Mouse (Mus musculus): ENCODE measurements at regions not wholly inside any gene's neighbourhood (a gene's known extent, or its start where the extent isn't known, plus 50 kb on each side); places are given as distances from the start of the nearest gene placed in this dataset.

DNA sequence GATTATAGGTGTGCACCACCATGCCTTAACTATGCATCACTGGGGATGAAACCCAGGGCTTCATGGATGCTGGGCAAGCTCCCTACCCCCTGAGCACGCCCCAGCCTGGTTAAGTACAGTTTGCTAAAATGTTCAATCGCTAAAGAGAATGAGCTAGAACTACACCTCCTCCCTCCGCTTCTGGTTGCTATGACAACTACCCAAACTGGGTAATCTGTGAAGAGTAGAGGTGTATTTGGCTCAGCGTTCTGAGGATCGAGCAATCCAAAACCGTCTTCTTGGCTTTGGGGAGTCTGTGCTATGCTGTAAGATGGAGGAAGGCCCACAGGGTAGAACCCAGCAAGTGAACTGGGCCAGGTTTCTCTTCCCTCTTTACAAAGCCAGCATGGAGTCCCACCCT lies 78.8 kb downstream of the Skor1 start:
- no peak for ATAC-seq (ENCODE audit: low read depth)
- Histone ChIP-seq H3K9me3 (ENCODE audit: control insufficient read depth, low read length) (no peaks in the 10 kb centered on the region), H3K4me3 (ENCODE audit: low read depth, low read length) (no peak overlapping the region), H3K36me3 (ENCODE audit: control insufficient read depth, insufficient read depth, low read length) (no peaks in the 10 kb centered on the region), H3K27me3 (ENCODE audit: control insufficient read depth, insufficient read depth, low read length) (no peaks in the 10 kb centered on the region), H3K4me1 (ENCODE audit: control insufficient read depth, insufficient read depth, low read length) (0 out of 2 replicates have a peak, but pooled peaks cover 2% of the 10 kb centered on the region), H3K27ac (ENCODE audit: low read depth, low read length) (no peak overlapping the region), H3K9ac (replicated peaks; ENCODE audit: low read depth, low read length) (no peak overlapping the region), H3K4me2 (ENCODE audit: low read depth, low read length) (no peak overlapping the region)
- WGBS: 82% methylated on average over 6 of the region's 6 CpGs

DNA sequence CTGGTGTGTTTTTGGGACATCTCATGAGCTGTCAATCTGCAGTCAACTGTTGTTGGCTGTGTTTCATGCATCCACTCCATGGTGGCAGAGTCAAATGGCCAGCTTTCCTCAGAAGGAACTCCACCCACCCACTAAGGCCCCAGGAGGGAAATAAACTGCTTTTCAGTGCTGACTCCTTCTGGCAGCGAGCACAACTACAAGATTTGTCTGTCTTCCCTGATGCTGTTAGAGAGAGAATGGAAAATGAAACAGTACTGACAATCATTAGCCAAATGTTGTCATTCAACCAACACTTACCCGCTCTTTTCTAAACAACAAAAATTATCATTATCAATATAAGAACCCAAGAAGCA lies 79.3 kb upstream of the Pias1 start:
- ATAC-seq (ENCODE audit: low read depth): no peak
- no peak overlapping the region for H3K9ac ChIP-seq (replicated peaks; ENCODE audit: low read depth, low read length)
- H3K36me3 ChIP-seq (ENCODE audit: control insufficient read depth, insufficient read depth, low read length): no peaks in the 10 kb centered on the region
- H3K9me3 ChIP-seq (ENCODE audit: control insufficient read depth, low read length): peaks cover 4% of the 10 kb centered on the region; the same call in 1 of the 2 replicates
- no peak overlapping the region for H3K27ac ChIP-seq (ENCODE audit: low read depth, low read length)
- H3K4me2 ChIP-seq (ENCODE audit: low read depth, low read length): no peak overlapping the region
- H3K4me1 ChIP-seq (ENCODE audit: control insufficient read depth, insufficient read depth, low read length): no peaks in the 10 kb centered on the region
- no peak overlapping the region for H3K4me3 ChIP-seq (ENCODE audit: low read depth, low read length)
- H3K27me3 ChIP-seq (ENCODE audit: control insufficient read depth, insufficient read depth, low read length): no peaks in the 10 kb centered on the region
- 71% methylated on average over 2 of the region's 2 CpGs for WGBS

DNA sequence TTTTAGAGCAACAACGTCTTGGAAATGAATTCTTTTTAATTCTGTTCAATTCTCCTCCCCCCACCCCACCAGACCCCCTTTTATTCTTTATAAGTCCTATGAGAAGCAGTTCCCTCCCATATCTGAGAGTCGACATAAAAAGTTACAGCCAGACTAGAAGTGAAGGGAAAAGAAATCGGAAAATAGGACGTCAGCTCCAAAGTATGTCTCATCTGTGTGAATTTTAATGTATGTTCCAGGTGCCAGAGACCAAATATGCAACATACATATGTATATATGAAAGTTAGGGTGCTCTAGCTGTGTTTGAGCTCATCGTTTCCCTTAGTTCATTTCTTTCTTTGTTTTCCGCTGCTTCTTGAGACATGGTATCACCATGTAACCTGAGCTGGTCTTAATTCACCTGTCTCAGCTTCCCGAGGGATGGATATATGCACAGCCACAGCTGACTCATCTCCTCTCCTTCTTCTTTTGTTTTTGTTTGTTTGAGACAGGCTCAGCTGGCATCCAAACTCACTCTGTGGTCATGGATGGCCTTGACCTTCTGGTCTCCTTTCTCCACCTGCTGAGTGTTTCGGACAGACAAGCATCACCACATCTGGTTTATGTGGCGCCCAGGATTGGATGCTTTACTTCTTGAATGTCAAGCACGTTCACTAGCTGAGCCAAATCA lies 78.8 kb upstream of the Pias1 start:
- Histone ChIP-seq H3K27ac (ENCODE audit: low read depth, low read length) (no peak overlapping the region), H3K36me3 (ENCODE audit: control insufficient read depth, insufficient read depth, low read length) (no peaks in the 10 kb centered on the region), H3K4me2 (ENCODE audit: low read depth, low read length) (no peak overlapping the region), H3K27me3 (ENCODE audit: control insufficient read depth, insufficient read depth, low read length) (no peaks in the 10 kb centered on the region), H3K4me1 (ENCODE audit: control insufficient read depth, insufficient read depth, low read length) (no peaks in the 10 kb centered on the region), H3K9ac (replicated peaks; ENCODE audit: low read depth, low read length) (no peak overlapping the region), H3K4me3 (ENCODE audit: low read depth, low read length) (no peak overlapping the region), H3K9me3 (ENCODE audit: control insufficient read depth, low read length) (peaks cover 4% of the 10 kb centered on the region; the same call in 1 of the 2 replicates)
- ATAC-seq (ENCODE audit: low read depth): no peak
- 86% methylated on average over 10 of the region's 10 CpGs for WGBS

DNA sequence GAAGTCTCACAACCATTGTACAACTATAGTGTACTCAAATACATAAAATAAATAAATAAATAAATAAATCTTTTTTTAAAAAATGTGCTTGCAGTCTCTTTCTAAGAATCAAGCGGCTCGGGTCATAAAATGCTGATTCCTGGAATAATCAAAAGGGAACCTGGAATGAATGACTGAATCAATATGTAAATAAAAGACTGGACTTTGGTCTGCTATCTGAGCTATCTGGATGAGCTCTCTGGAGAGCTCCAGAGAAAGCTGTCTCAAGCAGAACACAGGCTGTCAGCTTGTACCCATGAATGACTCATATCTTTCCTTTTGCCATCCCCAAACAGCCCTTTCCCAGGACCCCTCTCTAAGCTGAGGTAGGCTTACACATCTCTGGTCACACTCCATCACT lies 75.8 kb upstream of the Pias1 start:
- Histone ChIP-seq H3K4me1 (ENCODE audit: control insufficient read depth, insufficient read depth, low read length) (peaks cover 7% of the 10 kb centered on the region), H3K9me3 (ENCODE audit: control insufficient read depth, low read length) (peaks cover 4% of the 10 kb centered on the region; the same call in 1 of the 2 replicates), H3K27ac (ENCODE audit: low read depth, low read length) (no peak overlapping the region), H3K9ac (replicated peaks; ENCODE audit: low read depth, low read length) (no peak overlapping the region), H3K36me3 (ENCODE audit: control insufficient read depth, insufficient read depth, low read length) (no peaks in the 10 kb centered on the region), H3K27me3 (ENCODE audit: control insufficient read depth, insufficient read depth, low read length) (no peaks in the 10 kb centered on the region), H3K4me2 (ENCODE audit: low read depth, low read length) (no peak overlapping the region), H3K4me3 (ENCODE audit: low read depth, low read length) (no peak overlapping the region)
- ATAC-seq (ENCODE audit: low read depth): no peak
- WGBS: 94% methylated on average over 2 of the region's 2 CpGs

DNA sequence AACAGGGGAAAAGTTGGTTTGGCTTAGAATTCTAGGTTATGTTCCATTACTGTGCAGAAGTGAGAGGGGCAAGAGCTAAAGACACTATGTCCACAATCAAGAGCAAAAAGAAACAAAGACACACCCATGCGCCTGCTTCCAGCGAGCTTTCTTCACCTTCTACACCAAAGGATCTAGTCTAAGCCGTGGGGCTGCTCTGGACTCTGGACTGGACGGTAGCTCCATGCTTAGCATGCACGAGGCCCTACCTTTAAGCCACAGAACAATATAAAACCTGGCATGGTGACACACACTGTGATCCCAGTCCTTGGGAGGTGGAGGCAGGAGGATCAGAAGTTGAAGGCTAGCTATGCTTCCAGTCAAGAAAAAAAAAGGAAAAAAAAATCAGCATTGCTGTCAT lies 73.0 kb upstream of the Pias1 start:
- Histone ChIP-seq H3K36me3 (ENCODE audit: control insufficient read depth, insufficient read depth, low read length) (no peaks in the 10 kb centered on the region), H3K4me3 (ENCODE audit: low read depth, low read length) (no peak overlapping the region), H3K4me1 (ENCODE audit: control insufficient read depth, insufficient read depth, low read length) (peaks cover 7% of the 10 kb centered on the region), H3K9ac (replicated peaks; ENCODE audit: low read depth, low read length) (no peak overlapping the region), H3K27ac (ENCODE audit: low read depth, low read length) (no peak overlapping the region), H3K9me3 (ENCODE audit: control insufficient read depth, low read length) (peaks cover 4% of the 10 kb centered on the region; the same call in 1 of the 2 replicates), H3K27me3 (ENCODE audit: control insufficient read depth, insufficient read depth, low read length) (no peaks in the 10 kb centered on the region), H3K4me2 (ENCODE audit: low read depth, low read length) (no peak overlapping the region)
- WGBS: 92% methylated on average over 5 of the region's 5 CpGs
- no peak for ATAC-seq (ENCODE audit: low read depth)

DNA sequence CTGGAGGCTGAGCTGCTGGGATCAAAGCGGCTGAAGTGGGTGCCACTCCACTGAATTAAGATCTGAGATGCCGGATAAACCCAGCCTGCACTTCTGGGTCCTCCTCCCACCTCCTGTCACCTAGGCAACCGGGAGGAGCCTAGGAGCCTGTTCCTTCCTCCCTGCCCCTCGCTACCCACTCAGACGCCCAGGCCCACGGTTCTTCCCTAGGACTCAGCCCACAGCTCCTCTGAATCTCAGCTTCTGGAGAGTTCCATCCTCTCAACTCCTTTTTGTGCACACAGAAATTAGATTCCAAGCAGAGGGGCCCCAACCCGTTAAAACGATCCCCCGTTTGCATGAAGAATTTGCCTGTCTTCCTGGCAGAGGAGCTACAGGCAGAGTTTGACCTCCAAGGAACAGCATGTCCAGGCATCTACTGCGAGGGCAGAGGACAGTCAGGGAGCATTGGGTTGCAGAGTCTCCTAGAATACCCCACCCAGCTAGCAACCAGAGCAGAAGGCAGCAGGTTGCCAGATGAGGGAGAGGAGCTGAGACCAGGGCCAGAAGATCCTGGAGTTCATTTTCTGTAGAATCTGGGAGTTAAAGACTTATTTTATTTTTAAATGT lies 71.6 kb upstream of the Pias1 start:
- Histone ChIP-seq H3K27me3 (ENCODE audit: control insufficient read depth, insufficient read depth, low read length) (no peaks in the 10 kb centered on the region), H3K9ac (replicated peaks; ENCODE audit: low read depth, low read length) (no peak overlapping the region), H3K27ac (ENCODE audit: low read depth, low read length) (no peak overlapping the region), H3K4me2 (ENCODE audit: low read depth, low read length) (peak overlapping the region; percentile 33), H3K36me3 (ENCODE audit: control insufficient read depth, insufficient read depth, low read length) (no peaks in the 10 kb centered on the region), H3K4me3 (ENCODE audit: low read depth, low read length) (no peak overlapping the region), H3K4me1 (ENCODE audit: control insufficient read depth, insufficient read depth, low read length) (peaks cover 7% of the 10 kb centered on the region), H3K9me3 (ENCODE audit: control insufficient read depth, low read length) (peaks cover 4% of the 10 kb centered on the region; the same call in 1 of the 2 replicates)
- ATAC-seq (ENCODE audit: low read depth): peak; percentile 81
- 6% methylated on average over 10 of the region's 10 CpGs for WGBS

DNA sequence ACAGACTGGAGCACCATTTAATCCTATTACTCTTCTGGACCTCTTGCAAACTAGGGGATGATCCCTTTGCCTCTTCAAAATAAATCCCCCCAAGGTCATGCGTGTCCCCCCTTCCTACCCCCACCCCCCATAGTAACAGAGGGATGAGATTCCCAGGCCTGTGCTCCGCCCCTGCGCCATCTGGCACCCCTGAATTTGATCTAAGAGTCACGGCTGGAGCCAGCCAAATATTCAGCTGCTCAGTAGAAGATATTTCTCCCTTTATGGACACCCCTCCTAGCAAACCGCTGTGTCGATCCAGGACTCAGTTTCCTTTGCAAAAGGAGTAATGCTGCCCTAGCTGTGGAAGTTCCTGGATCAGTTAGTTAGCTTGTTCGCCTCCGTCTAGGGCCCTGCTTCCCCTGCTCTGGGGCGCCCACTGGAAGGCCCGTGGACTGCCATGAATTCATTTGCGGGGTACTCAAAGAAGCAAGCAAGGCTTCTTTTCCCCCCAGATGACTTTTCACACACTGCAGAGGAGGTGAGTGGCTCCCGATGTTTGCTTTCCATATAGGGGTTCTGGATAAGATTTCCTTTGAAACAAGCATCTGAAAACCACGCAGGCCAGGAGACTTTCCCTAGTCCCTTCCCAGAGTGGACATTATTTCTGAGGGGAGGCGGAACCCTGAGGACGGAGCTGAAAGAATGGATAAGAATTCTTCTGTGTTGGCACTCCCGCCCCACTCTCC lies 70.9 kb upstream of the Pias1 start:
- Histone ChIP-seq H3K4me3 (ENCODE audit: low read depth, low read length) (no peak overlapping the region), H3K27ac (ENCODE audit: low read depth, low read length) (no peak overlapping the region), H3K36me3 (ENCODE audit: control insufficient read depth, insufficient read depth, low read length) (no peaks in the 10 kb centered on the region), H3K27me3 (ENCODE audit: control insufficient read depth, insufficient read depth, low read length) (no peaks in the 10 kb centered on the region), H3K4me1 (ENCODE audit: control insufficient read depth, insufficient read depth, low read length) (peaks cover 7% of the 10 kb centered on the region), H3K4me2 (ENCODE audit: low read depth, low read length) (peak overlapping the region; percentile 33), H3K9ac (replicated peaks; ENCODE audit: low read depth, low read length) (no peak overlapping the region), H3K9me3 (ENCODE audit: control insufficient read depth, low read length) (peaks cover 4% of the 10 kb centered on the region; the same call in 1 of the 2 replicates)
- no peak for ATAC-seq (ENCODE audit: low read depth)
- 35% methylated on average over 16 of the region's 16 CpGs for WGBS

DNA sequence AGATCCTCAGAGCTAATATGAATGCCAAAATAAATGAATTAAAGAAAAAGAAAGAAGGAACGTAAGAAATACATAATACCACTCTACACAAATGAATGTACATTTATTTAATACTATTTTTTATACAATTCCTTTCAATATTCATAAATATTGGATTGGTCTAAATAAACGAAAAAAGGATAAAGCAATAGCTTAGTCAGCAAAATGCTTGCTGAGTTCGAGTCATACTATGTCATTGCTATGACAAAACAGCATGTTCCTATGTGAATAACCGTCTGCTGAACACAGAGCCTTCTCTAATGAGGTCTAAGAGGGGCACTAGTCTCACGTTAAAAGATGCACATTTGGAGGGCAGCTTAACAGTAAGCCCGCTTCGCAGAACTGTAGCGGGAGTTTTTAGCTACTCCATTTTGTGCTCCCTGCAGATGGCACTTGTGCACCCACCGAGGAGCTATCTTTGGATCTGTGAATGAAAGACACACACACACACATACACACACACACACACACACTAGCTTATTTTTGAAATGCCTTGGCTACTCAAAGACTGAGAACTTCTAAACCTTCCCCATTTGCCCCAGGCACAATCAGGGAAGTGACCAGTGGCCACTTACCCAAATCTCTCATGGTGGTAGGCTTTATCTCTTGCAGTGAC lies 69.1 kb upstream of the Pias1 start:
- peaks cover 7% of the 10 kb centered on the region for H3K4me1 ChIP-seq (ENCODE audit: control insufficient read depth, insufficient read depth, low read length)
- no peak overlapping the region for H3K27ac ChIP-seq (ENCODE audit: low read depth, low read length)
- no peak overlapping the region for H3K9ac ChIP-seq (replicated peaks; ENCODE audit: low read depth, low read length)
- no peaks in the 10 kb centered on the region for H3K36me3 ChIP-seq (ENCODE audit: control insufficient read depth, insufficient read depth, low read length)
- WGBS: 84% methylated on average over 9 of the region's 9 CpGs
- no peak overlapping the region for H3K4me3 ChIP-seq (ENCODE audit: low read depth, low read length)
- no peak for ATAC-seq (ENCODE audit: low read depth)
- H3K9me3 ChIP-seq (ENCODE audit: control insufficient read depth, low read length): no peaks in the 10 kb centered on the region
- no peak overlapping the region for H3K4me2 ChIP-seq (ENCODE audit: low read depth, low read length)
- no peaks in the 10 kb centered on the region for H3K27me3 ChIP-seq (ENCODE audit: control insufficient read depth, insufficient read depth, low read length)

DNA sequence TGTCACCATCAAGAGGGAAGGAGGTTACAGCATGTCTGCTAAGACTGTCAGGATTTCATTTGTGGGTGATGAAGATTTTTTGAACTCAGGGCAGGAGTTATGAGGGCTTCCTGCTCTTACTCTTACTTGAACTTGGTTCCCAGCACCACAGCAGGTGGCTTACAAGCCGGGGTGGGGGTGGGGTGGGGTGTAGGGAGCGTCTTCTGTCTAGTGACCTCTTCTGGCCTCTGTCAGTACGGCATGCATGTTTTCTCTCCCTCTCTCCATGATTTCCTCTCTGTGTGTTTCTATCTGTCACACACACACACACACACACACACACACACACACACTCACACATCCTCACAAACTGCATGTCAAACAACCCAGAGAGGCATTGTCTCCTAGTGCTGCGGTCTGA lies 64.5 kb upstream of the Pias1 start:
- Histone ChIP-seq H3K27ac (ENCODE audit: low read depth, low read length) (no peak overlapping the region), H3K27me3 (ENCODE audit: control insufficient read depth, insufficient read depth, low read length) (no peaks in the 10 kb centered on the region), H3K9me3 (ENCODE audit: control insufficient read depth, low read length) (no peaks in the 10 kb centered on the region), H3K4me1 (ENCODE audit: control insufficient read depth, insufficient read depth, low read length) (no peaks in the 10 kb centered on the region), H3K4me3 (ENCODE audit: low read depth, low read length) (no peak overlapping the region), H3K9ac (replicated peaks; ENCODE audit: low read depth, low read length) (no peak overlapping the region), H3K4me2 (ENCODE audit: low read depth, low read length) (no peak overlapping the region), H3K36me3 (ENCODE audit: control insufficient read depth, insufficient read depth, low read length) (no peaks in the 10 kb centered on the region)
- 58% methylated on average over 4 of the region's 4 CpGs for WGBS
- ATAC-seq (ENCODE audit: low read depth): no peak
